Mouse (Mus musculus): Measurements from ENCODE around the gene Setd3. TPM values are rescaled to one million over a fixed set of nuclear protein-coding genes. Genes with fewer than 3 reads are reported as not detected.

Gene Setd3
- polyA plus RNA-seq, 1 experiment from 2014 or later: 114 TPM

DNA sequence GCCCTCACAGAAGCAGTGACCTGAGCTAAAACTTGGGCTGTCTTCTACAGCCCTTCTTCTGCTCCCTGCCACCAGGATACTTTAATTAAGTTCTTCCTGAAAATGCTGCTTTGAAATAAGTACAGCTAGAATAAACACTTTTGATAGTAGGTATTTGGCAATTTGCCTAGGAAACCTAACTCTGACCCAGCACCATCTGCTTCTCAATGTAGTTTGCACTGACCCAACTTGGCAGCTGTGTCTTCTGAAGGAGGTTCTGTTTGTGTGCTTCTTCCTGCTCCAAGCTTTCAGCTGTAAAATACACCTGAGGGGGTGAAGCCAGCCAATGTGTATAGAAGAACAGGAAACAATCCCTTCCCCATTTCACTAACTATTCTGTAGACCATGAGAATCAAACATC lies 7.8 kb downstream of the Setd3 start:
- H3K4me3 ChIP-seq: no peak overlapping the region
- no peaks in the 10 kb centered on the region for H3K36me3 ChIP-seq
- no peak overlapping the region for H3K9ac ChIP-seq
- no peak overlapping the region for H3K4me2 ChIP-seq (replicated peaks)
- H3K9me3 ChIP-seq: no peaks in the 10 kb centered on the region
- 0 out of 2 replicates have a peak, but pooled peaks cover 8% of the 10 kb centered on the region for H3K4me1 ChIP-seq
- no peak for ATAC-seq (ENCODE audit: low FRiP score, low read depth)
- no peaks in the 10 kb centered on the region for H3K27me3 ChIP-seq (replicated peaks)
- H3K27ac ChIP-seq: no peak overlapping the region

DNA sequence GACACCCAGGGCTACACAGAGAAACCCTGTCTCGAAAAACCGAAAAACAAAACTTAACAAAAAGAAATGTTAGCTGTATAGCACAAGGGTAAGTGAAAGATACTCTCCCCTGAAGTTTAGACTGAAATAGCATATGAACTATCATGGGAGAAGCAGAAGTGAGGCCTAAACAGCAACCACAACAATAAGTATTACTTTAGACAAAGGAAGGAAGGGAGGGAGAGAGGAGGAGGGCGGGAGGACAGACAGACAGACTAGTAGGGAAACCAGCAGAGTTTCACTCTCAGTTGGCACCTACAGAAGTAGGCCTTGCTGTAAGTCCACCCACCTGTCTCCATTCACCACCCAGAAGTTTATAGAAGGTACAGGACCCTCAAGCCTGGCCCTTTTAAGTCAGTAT lies 8.6 kb downstream of the Setd3 start:
- WGBS: 91% methylated on average over 3 of the region's 3 CpGs
- Histone ChIP-seq H3K9ac (no peak overlapping the region), H3K36me3 (no peaks in the 10 kb centered on the region), H3K4me1 (peaks cover 5% of the 10 kb centered on the region; the same call in 1 of the 2 replicates), H3K27ac (no peak overlapping the region), H3K9me3 (no peaks in the 10 kb centered on the region), H3K4me2 (replicated peaks) (no peak overlapping the region), H3K27me3 (replicated peaks) (no peaks in the 10 kb centered on the region), H3K4me3 (no peak overlapping the region)
- no peak for ATAC-seq (ENCODE audit: low FRiP score, low read depth)

DNA sequence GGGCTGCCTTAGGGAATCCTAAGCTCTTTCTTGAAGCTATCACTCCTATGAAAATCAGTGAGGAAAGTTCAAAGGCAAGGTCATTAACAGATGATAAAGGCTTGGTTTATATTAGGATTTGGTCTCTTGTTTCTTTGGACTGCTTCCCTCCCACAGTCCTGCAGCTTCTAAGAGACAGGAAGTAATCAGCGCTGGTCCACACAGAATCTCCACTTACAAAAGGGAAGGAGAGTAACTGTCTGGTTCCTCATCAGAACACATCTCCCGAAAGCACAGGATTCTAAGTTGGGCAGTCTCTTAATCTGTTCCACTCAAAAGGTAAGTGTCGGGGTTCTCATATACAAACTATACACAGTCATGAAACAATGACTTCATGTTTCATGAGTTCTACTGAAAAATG lies 10.2 kb downstream of the Setd3 start:
- Histone ChIP-seq H3K27me3 (replicated peaks) (no peaks in the 10 kb centered on the region), H3K36me3 (peaks cover 3% of the 10 kb centered on the region; the same call in 1 of the 2 replicates), H3K4me3 (no peak overlapping the region), H3K9ac (no peak overlapping the region), H3K4me2 (replicated peaks) (no peak overlapping the region), H3K4me1 (peaks cover 5% of the 10 kb centered on the region; the same call in 1 of the 2 replicates), H3K9me3 (no peaks in the 10 kb centered on the region), H3K27ac (no peak overlapping the region)
- WGBS: 83% methylated on average over 3 of the region's 3 CpGs
- ATAC-seq (ENCODE audit: low FRiP score, low read depth): no peak

DNA sequence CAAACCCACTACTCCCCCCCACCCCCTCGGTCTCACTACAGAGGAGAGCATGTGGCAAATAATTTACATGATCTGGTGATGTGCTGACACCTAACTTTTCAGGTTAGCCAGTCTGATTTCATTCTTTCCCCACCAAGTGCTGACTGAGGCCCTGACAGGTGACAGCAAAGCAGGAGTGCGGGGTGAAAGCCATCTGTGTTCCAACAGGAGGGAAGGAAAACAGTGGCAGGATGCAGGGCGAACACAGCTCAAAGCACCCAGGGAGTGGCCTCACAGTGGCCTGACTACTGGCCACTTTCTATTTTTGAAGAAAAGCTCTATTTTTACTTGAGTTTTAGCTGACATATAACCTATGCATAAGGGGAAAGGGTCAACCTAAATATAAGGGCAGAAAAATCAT lies 15.4 kb downstream of the Setd3 start:
- no peaks in the 10 kb centered on the region for H3K27me3 ChIP-seq (replicated peaks)
- no peaks in the 10 kb centered on the region; the same call in 1 of the 2 replicates for H3K4me1 ChIP-seq
- ATAC-seq (ENCODE audit: low FRiP score, low read depth): no peak
- H3K27ac ChIP-seq: no peak overlapping the region
- no peak overlapping the region for H3K4me3 ChIP-seq
- WGBS: 89% methylated on average over 3 of the region's 3 CpGs
- H3K9ac ChIP-seq: no peak overlapping the region
- H3K9me3 ChIP-seq: no peaks in the 10 kb centered on the region
- H3K36me3 ChIP-seq: peaks cover 20% of the 10 kb centered on the region
- H3K4me2 ChIP-seq (replicated peaks): no peak overlapping the region

DNA sequence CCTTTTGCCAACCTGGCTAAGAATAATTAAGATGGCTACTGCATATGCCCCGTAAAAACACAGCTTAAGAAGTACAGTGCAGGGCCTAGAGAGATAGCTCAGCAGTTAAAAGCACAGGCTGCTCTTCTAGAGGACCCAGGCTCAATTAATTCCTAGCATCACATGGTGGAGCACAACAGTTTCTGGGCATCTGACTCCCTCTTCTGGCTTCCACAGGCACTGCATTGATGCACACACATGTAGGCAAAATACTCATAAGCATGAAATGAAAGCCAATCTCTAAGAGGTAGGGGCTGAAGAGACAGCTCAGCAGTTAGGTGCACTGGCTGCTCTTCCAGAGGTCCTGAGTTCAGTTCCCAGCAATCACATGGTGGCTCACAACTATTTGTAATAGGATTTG lies 17.1 kb downstream of the Setd3 start:
- no peak for ATAC-seq (ENCODE audit: low FRiP score, low read depth)
- peaks cover 22% of the 10 kb centered on the region for H3K36me3 ChIP-seq
- WGBS: 87% methylated on average over 1 of the region's 1 CpGs

DNA sequence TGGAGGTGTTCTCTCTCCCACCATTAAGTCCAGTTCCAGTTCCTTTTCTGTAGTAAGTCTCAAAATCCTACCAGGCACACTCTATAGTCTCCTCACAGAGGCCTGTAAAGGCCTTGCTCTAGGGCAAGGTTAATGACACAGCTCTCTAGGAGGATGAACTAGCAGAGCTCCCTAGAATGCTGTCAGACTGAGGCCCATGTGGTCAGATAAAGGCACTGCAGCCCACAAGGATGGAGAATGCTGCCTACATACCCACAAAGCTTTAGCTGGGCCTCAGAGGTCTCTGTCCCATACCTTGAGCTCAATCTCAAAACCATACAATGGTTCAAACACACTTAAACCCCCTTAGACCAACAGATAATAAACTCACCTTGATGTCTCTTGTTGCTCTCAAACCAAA lies 19.3 kb downstream of the Setd3 start:
- no peak overlapping the region for H3K4me2 ChIP-seq (replicated peaks)
- no peaks in the 10 kb centered on the region for H3K27me3 ChIP-seq (replicated peaks)
- no peak overlapping the region for H3K9ac ChIP-seq
- no peaks in the 10 kb centered on the region for H3K4me1 ChIP-seq
- H3K36me3 ChIP-seq: peaks cover 28% of the 10 kb centered on the region
- H3K9me3 ChIP-seq: no peaks in the 10 kb centered on the region
- no peak overlapping the region for H3K4me3 ChIP-seq
- H3K27ac ChIP-seq: no peak overlapping the region
- no peak for ATAC-seq (ENCODE audit: low FRiP score, low read depth)

More for the DNA sequence above, 17.1 kb downstream of the Setd3 start:
- Histone ChIP-seq H3K27me3 (replicated peaks) (no peaks in the 10 kb centered on the region), H3K9me3 (no peaks in the 10 kb centered on the region), H3K4me2 (replicated peaks) (no peak overlapping the region), H3K9ac (no peak overlapping the region), H3K4me1 (no peaks in the 10 kb centered on the region; the same call in 1 of the 2 replicates), H3K4me3 (no peak overlapping the region), H3K27ac (no peak overlapping the region)

DNA sequence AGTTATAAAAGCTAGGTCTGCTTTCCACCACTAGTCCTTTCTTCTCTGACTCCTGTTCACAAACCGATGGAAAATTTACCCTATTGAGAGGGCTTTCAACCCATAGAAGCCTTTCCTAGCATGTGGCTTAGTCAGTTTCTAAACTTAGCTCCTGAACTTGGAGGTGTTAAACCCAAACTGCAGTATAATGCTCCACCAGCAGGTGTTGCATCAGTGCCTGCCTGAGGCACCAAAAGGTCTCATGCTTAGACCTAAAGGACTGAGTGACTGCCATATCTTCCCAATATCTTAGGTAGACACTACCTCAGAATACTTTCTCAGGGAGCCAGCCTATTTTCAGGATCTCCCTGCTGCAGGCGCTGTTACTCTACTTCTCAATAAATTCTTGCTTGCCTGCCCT lies 26.4 kb downstream of the Setd3 start:
- Histone ChIP-seq H3K27me3 (replicated peaks) (no peaks in the 10 kb centered on the region), H3K27ac (no peak overlapping the region), H3K9me3 (no peaks in the 10 kb centered on the region), H3K9ac (no peak overlapping the region), H3K4me1 (no peaks in the 10 kb centered on the region), H3K4me3 (no peak overlapping the region), H3K4me2 (replicated peaks) (no peak overlapping the region), H3K36me3 (peaks cover 39% of the 10 kb centered on the region; the same call in 1 of the 2 replicates)
- WGBS: 96% methylated on average over 2 of the region's 2 CpGs
- ATAC-seq (ENCODE audit: low FRiP score, low read depth): no peak

DNA sequence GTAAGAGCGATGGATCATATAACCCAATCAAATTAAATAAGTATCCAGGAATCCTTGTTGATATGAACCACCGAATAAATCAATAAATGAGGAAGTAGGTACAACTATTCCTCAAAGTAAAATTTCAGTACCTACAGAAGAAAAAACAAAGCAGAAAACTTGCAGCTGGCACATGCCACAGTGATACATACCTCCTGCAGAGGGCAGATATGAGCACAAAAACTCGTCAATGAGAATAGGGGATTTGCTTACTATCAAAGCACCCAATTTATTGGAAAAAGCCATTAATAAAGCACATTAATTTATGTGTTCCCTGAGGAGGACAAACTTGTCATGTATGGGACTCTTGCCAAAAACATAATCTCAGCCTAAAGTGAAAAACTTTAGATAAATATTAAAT lies 29.4 kb downstream of the Setd3 start:
- Histone ChIP-seq H3K9ac (no peak overlapping the region), H3K4me2 (replicated peaks) (no peak overlapping the region), H3K4me1 (no peaks in the 10 kb centered on the region), H3K9me3 (no peaks in the 10 kb centered on the region), H3K36me3 (peaks cover 38% of the 10 kb centered on the region; the same call in 1 of the 2 replicates), H3K4me3 (no peak overlapping the region), H3K27me3 (replicated peaks) (no peaks in the 10 kb centered on the region), H3K27ac (no peak overlapping the region)
- 82% methylated on average over 3 of the region's 3 CpGs for WGBS
- no peak for ATAC-seq (ENCODE audit: low FRiP score, low read depth)

DNA sequence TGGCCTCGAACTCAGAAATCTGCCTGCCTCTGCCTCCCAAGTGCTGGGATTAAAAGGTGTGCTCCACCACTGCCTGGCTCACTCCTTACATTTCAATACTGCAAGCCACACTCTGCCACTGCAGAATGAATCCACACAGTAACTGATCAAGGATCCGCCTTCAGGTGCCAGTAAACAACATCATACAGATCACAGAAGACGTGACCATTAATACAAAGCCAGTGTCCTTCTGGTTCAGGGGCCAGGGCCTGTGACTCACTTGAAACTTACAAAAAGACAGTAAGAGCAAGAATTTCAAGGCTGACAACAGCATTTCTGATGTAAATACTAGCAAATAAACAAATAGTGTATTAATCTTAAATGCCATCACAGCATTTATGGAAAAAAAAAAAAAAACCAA lies 33.9 kb downstream of the Setd3 start:
- Histone ChIP-seq H3K27me3 (replicated peaks) (no peaks in the 10 kb centered on the region), H3K9ac (no peak overlapping the region), H3K27ac (no peak overlapping the region), H3K36me3 (peaks cover 30% of the 10 kb centered on the region), H3K9me3 (no peaks in the 10 kb centered on the region), H3K4me2 (replicated peaks) (no peak overlapping the region), H3K4me1 (no peaks in the 10 kb centered on the region), H3K4me3 (no peak overlapping the region)
- ATAC-seq (ENCODE audit: low FRiP score, low read depth): no peak
- 91% methylated on average over 3 of the region's 3 CpGs for WGBS

DNA sequence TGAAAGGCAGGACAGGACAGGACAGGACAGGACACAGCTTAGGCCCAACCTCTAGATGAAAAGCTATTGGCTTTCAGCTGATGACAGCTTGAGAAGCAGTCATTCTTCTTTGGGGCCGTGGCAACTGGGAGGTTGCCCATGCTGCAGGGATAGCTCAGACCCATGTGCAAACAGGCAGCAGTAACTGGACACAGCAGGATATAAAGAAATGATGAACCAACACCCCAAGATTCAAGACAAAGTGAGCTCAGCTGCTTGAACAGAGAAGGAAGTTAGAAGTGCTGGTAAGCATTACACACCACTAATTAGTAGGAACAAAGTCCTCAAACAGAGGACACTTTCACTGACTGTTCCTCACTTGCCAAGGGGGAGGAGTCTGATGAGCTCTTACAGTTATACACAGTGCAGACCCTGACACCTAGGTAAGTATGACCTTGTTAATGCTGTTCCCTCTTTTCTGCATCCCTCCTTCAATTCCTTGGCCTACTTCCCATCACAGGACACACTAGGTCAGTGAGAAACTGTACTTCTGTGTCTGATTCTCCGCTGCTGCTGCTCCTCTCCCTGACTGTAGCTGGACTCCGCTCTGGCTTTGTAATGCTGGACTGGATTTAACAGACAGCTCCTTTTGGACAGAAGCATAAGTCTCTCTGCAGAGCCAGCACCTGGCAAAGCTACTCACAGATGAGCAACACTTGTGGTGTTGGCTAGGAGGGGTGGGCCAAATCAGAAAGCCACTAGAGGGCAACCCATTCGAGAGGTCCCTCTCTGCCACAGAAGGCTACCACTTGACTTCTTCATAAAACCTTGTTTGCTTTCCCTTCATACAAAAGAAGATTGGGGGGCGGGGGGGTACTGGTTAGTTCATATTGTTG lies 35.3 kb downstream of the Setd3 start:
- no peaks in the 10 kb centered on the region for H3K27me3 ChIP-seq (replicated peaks)
- H3K4me1 ChIP-seq: no peaks in the 10 kb centered on the region
- no peak for ATAC-seq (ENCODE audit: low FRiP score, low read depth)
- no peak overlapping the region for H3K4me2 ChIP-seq (replicated peaks)
- no peak overlapping the region for H3K9ac ChIP-seq
- peaks cover 25% of the 10 kb centered on the region for H3K36me3 ChIP-seq
- H3K9me3 ChIP-seq: no peaks in the 10 kb centered on the region
- WGBS: 85% methylated on average over 5 of the region's 5 CpGs
- no peak overlapping the region for H3K4me3 ChIP-seq
- H3K27ac ChIP-seq: no peak overlapping the region

DNA sequence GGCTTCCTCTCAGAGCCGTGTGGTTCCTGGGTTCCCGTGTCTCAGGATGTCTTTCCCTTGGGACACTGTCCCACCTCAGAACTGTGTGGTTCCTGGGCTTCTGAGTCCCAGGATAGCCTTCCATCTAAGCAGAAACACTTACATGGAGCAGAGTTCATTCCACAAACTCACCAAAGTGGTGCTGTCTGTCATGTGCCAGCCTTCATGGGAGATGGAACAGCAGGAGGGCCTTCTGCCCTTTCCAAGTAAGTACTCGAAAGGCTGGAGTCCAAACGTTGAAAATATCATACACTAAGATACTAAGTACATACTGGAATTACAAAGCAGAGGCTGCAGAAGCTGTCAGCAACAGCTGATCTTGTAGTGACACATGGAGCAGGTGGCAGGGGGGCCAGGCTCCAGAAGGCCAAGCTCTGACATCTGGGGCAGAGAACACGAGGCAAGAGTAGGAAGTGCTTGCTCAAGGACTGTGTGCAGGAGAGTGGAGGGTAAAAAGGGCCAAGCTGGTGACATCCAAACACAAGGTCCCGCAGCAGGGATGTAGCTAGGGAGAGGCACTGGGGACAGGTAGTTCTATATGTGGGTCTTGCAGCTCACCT lies 43.4 kb downstream of the Setd3 start:
- H3K4me3 ChIP-seq: no peak overlapping the region
- H3K27ac ChIP-seq: no peak overlapping the region
- H3K9ac ChIP-seq: no peak overlapping the region
- no peaks in the 10 kb centered on the region for H3K4me1 ChIP-seq
- ATAC-seq (ENCODE audit: low FRiP score, low read depth): no peak
- H3K27me3 ChIP-seq (replicated peaks): no peaks in the 10 kb centered on the region
- H3K36me3 ChIP-seq: peaks cover 6% of the 10 kb centered on the region; the same call in 1 of the 2 replicates
- WGBS: 85% methylated on average over 6 of the region's 6 CpGs
- H3K9me3 ChIP-seq: no peaks in the 10 kb centered on the region
- no peak overlapping the region for H3K4me2 ChIP-seq (replicated peaks)

DNA sequence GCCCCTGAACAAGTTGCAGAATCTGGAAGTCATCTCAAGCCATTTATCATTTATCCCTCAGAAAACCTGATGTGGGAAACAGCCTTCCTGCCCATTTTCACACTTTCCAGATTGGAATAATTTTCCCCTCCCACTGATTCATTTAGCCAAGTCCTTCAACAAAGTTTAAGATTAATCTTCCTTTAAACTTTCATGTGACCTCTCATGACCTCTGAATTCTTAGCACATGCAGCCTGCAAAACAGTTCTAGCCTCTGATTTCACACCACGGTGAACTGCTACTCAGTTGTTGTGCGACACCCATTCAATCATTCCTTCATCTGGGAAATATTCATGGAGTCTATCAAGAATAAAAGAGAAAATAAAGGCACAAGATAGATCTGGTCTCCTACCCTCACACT lies 45.9 kb downstream of the Setd3 start:
- Histone ChIP-seq H3K4me3 (no peak overlapping the region), H3K27ac (no peak overlapping the region), H3K27me3 (replicated peaks) (no peaks in the 10 kb centered on the region), H3K9me3 (no peaks in the 10 kb centered on the region), H3K9ac (no peak overlapping the region), H3K36me3 (peaks cover 10% of the 10 kb centered on the region), H3K4me1 (no peaks in the 10 kb centered on the region), H3K4me2 (replicated peaks) (no peak overlapping the region)
- 78% methylated on average over 2 of the region's 2 CpGs for WGBS
- no peak for ATAC-seq (ENCODE audit: low FRiP score, low read depth)

All from neural tube, embryonic 12.5 days (tissue).